Mouse (Mus musculus) liver, embryonic 14.5 days (tissue): ENCODE measurements around the gene Arhgef1.

Source experiments
- CTCF ChIP-seq: IDR thresholded peaks from 2 replicates; pipeline ENCODE4 v1.5.1; 2016; ENCODE audit warnings: antibody characterized with exemption, low read depth, control low read depth
- EP300 ChIP-seq: IDR thresholded peaks from 2 replicates; pipeline ENCODE4 v1.6.1; 2016; ENCODE audit warnings: antibody characterized with exemption, low read depth

DNA sequence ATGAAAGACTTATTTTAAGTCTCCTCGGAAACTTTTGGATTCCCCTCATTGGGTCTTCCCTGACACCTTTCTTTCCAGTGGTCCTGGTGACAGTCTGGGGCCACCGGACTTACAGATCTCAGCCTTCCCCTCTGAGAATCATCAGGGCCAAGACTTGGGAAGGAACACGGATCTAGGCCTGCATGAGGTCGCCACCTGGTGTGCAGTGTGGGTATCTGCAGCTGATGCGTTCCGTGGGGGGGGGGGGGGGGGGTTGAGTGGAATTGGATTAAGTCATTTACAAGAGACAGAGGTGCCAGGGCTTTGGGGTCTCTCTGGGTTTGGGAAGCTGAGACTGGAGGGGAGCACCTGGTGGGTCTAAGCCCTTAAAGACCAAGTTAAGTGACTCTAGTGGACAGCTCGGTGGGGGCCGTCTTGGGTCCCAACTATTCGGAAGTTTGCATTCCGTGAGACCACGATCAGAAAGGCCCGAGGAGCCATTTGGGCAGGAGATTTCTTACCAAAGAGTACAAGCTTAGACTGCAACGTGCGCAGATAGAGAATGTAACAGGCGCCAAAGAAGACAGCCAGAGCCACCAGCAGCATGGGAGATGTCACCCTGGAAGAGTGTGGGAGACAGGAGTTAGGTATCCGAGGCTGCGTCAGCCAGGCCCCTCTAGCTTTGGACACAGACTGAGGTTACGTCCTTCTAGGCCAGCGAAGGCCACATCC is 68.7 kb downstream of the Arhgef1 start:
- peak; percentile 86 for TF ChIP-seq CTCF
- TF ChIP-seq EP300 = no peak
